Mouse (Mus musculus) olfactory bulb, adult 2 months (tissue): ENCODE data around the gene Rhob.

Source experiments
- CTCF ChIP-seq: fragments of 200-500 bp; IDR thresholded peaks from 2 replicates; pipeline ENCODE4 v1.5.1; 2012; ENCODE audit warnings: low read depth, mild to moderate bottlenecking, low read length, moderate library complexity; ENCODE audit not compliant: insufficient read depth
- POLR2A ChIP-seq: fragments of 200-500 bp; IDR thresholded peaks from 2 replicates; pipeline ENCODE4 v1.6.1; 2012; ENCODE audit warnings: mild to moderate bottlenecking, low read depth, low read length, moderate library complexity; ENCODE audit not compliant: insufficient read depth

GRCm38 (mm10) chr12:8487959-8488651 is 11.7 kb downstream of the Rhob start:
- TF ChIP-seq POLR2A (no peak), CTCF (no peak)
